Mouse (Mus musculus): ENCODE data around the gene Pcp2.
A peak's percentile ranks its signal among the peaks of the same experiment; 100 is the strongest.

The Pcp2 gene

GRCm38 (mm10) chr8:3625445-3625844 is at the start of gene Pcp2:
Gene Pcp2 (minus strand): TSS chr8:3625545.
- no peak for DNase-seq (ENCODE audit: low spot score in 2 of 2)

DNA sequence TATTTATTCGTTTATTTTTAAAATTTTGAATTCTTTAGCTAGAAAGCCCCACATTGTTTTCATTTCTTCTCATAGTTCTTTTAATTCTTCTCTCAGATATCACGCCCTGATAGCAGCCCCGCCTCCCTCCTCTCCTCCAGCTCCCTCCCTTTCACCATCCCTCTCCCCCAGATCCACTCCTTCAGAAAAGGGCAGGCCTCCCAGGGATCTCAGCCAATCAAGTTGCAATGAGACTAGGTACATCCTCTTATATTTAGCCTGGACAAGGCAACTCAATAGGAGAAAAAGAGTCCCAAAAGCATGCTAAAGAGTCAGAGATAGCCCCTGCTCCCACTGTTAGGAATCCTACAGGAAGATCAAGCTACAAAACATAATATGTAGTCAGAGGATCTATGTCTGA is 49.3 kb upstream of the Pcp2 start:
- no peak for DNase-seq (ENCODE audit: low spot score in 2 of 2)

- DNase-seq (ENCODE audit: low spot score in 2 of 2) = peak; percentile 69 to 85
Measured at GRCm38 (mm10) chr8:3671980-3672491, 46.7 kb upstream of the Pcp2 start, which contains the start of gene Fcor. Gene Fcor (minus strand): TSS chr8:3672362.

- DNase-seq (ENCODE audit: low spot score in 2 of 2) = peak; percentile 50 to 51
Measured at GRCm38 (mm10) chr8:3670388-3670787, 45.0 kb upstream of the Pcp2 start.

GRCm38 (mm10) chr8:3665507-3665906 is 40.2 kb upstream of the Pcp2 start, which contains the start of gene Mcemp1:
Gene Mcemp1 (plus strand): TSS chr8:3665754.
- no peak for DNase-seq (ENCODE audit: low spot score in 2 of 2)

- no peak for DNase-seq (ENCODE audit: low spot score in 2 of 2)
Measured at GRCm38 (mm10) chr8:3664405-3664804, 39.1 kb upstream of the Pcp2 start.

DNA sequence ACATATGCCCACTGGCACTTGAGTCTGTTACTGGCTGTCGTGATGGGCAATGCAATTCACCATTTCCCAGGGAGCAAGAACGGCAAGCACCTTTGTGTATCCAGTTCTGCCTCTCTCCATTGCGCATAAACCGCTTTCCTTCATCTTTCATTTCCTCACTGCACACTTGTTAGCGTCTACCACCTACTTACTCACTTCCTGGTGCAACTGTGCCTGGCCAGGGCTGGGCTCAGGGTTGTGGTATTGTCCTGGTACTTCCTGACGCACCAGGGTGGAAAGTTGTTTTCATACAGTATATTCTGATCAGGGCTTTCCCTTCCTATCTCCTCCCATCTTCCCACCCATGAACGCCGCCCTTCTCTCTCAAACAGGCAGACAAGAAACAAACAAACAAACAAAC is 35.5 kb upstream of the Pcp2 start:
- no peak for DNase-seq (ENCODE audit: low spot score in 2 of 2)

DNA sequence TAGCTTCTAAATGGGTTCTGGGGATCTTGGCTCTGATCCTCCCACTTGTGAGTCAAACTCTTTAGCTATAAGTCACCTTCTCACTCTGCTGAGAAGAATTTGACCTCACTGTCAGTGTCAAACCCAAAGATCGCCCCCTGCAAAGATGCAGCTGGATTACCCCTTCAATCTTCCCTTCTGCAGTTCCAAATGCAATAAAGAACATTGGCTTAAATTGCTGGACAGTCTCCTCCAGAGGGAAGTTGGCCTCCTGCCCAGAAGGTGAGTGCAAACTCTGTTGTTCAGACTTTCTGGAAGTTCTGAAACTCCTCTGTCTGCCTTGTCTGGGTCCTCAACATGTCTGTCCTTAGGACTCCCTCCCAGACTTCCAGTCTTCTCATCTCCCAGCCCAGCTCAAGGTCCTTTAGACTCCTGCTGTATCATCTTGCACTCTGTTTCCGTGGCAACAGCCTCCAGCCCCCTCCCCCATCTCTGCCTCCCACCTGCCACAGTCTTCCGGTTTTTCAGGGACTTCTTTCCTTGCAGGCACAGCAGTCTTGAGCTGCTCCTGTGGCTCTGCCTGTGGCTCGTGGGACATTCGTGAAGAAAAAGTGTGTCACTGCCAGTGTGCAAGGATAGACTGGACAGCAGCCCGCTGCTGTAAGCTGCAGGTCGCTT is 31.5 kb upstream of the Pcp2 start:
- DNase-seq (ENCODE audit: low spot score in 2 of 2) = no peak

- no peak for DNase-seq (ENCODE audit: low spot score in 2 of 2)
Measured at GRCm38 (mm10) chr8:3655526-3655925, 30.2 kb upstream of the Pcp2 start, which contains the start of gene Retn. Gene Retn (plus strand): TSS chr8:3655770.

DNA sequence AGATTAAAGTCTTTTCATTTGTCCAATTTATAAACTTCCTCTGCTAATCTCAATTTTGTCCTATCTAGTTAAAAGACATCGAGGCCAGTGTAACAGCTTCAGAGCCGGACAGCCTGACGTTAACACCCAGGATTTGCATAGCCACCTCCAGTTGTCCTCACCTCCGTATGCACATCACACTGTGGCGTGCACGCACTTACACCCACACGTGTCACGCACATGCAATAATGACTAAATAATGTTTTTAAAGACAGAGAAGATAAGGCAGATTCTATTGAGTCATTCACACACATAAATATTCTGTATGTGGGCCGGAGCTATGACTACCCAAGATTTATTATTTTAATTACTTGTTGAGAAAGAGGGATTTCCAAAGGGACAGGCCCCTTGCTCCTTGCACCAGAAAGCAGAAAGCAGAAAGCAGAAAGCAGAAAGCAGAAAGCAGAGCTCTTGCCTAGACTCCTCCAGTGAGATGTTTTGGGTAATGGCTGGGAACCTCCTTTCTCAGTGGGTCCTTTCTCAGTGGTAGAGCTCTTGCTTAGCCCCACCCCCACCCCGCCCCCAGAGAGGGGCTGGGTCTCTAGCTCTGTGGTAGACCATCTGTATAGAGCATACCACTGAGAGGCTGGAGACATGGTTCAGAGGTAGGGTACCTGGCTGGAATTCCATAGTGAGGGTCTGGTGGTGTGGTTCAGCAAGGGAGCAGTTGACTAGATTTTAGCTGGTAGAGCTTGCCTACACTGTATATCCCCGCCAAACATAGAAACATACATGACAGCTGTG is 29.6 kb upstream of the Pcp2 start:
- no peak for DNase-seq (ENCODE audit: low spot score in 2 of 2)

- no peak for DNase-seq (ENCODE audit: low spot score in 2 of 2)
Measured at GRCm38 (mm10) chr8:3652845-3653244, 27.5 kb upstream of the Pcp2 start.

GRCm38 (mm10) chr8:3648990-3649389 is 23.6 kb upstream of the Pcp2 start:
- no peak for DNase-seq (ENCODE audit: low spot score in 2 of 2)

- no peak for DNase-seq (ENCODE audit: low spot score in 2 of 2)
Measured at GRCm38 (mm10) chr8:3648268-3648667, 22.9 kb upstream of the Pcp2 start.

GRCm38 (mm10) chr8:3647561-3647960 is 22.2 kb upstream of the Pcp2 start:
- DNase-seq (ENCODE audit: low spot score in 2 of 2) = no peak

GRCm38 (mm10) chr8:3646824-3647531 is 21.6 kb upstream of the Pcp2 start:
- no peak for DNase-seq (ENCODE audit: low spot score in 2 of 2)

DNA sequence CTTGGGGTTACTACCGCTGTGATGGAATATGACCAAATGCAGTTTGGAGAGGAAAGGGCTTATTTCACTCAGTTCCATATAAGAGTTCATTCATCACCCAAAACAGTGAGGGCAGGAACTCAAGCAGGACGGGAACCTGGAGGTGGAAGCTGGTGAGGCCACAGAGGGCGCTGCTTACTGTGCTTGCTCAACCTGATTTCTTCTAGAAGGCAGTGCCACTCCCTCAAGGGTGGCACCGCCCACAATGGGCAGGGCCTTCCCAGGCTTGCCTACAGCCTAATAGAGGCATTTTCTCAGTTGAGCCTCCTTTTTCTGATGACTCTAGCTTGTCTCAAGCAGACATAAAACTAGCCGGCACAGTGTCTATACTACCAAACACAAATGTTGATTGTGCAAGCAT is 20.5 kb upstream of the Pcp2 start:
- DNase-seq (ENCODE audit: low spot score in 2 of 2) = peak; percentile 25 to 60

DNA sequence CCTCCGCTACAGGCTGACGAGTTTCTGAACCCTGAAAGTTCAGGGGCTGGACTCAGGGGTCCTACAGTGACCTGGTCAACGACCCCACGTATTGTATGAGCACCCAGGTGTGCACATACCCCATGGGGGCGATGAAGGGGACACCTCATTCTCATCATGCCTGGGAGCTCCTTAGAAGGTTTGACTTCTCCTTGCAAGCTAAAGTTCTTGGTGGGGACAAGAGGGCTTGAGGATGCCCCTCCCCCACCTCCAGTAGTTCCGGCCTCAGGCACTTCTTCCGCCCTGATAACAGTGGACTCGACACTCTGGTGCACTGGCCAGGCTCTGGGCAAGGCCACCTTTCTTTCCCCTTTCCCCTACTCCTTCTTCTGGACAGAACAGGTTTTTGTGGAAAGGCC is 6.1 kb upstream of the Pcp2 start:
- DNase-seq (ENCODE audit: low spot score in 2 of 2) = peak in 1 of 2 experiments; percentile 10

DNA sequence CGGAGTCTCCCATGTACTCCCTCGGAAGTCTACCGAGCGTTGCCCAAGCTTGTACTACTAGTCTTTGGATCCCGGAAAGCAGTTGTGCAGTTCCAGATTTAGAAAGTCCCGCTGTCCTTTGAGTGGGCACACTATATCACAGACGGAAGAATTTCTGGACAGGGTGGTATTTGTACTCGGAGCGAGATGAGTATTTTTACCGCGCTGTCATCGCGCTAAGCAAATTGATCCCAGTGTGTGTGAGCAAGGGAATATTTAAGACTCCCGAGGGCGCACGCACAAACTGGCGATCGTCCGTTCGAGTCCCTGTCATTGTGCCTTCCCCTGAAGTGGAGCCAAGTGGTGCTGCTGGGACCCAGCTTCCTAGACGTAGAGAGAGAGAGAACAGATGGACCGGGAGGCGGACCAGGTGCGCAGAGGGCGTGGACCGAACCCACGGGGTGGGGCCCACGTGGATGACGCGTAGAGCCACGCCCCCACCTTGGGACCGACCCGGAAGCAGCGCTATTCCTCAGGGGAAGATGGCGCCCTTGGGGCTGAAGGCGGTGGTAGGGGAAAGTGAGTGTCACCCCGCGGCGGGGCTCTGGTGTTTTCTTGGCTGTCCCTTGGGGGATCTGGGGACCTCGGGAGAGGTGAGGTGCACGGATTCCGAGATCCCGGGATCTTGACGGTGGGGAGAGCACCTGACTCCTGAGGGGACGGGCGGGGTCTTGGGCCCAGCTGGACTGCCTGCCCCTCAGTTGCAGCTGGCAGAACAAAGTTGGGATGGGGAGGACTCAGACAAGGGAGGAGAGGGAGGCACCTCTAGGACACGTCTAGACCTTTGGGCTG is 5.5 kb upstream of the Pcp2 start, which contains the start of gene Stxbp2:
Gene Stxbp2 (plus strand): TSS at position 309 of the 831 bp plus-strand sequence.
- DNase-seq (ENCODE audit: low spot score in 2 of 2) = peak; percentile 73 to 86

- DNase-seq (ENCODE audit: low spot score in 2 of 2) = peak; percentile 26 to 62
Measured at GRCm38 (mm10) chr8:3628014-3628413, 2.7 kb upstream of the Pcp2 start.

- no peak for DNase-seq (ENCODE audit: low spot score in 2 of 2)
Measured at GRCm38 (mm10) chr8:3626971-3627370, 1.6 kb upstream of the Pcp2 start.

- no peak for DNase-seq (ENCODE audit: low spot score in 2 of 2)
Measured at GRCm38 (mm10) chr8:3622119-3622518, 3.2 kb downstream of the Pcp2 start.

Data from natural killer cell, adult 2 months (primary cell).